Mouse (Mus musculus) erythroblast, adult 5-6 weeks (primary cell): Measurements from ENCODE around the gene Vmn1r197. TPM values are rescaled to one million over a fixed set of nuclear protein-coding genes. Genes with fewer than 3 reads are reported as not detected.
"Not testable (repeated sequence)": the region's sequence is repeated elsewhere in the genome, so short reads cannot be mapped to it uniquely, and the experiment has no call there.

ENCODE experiments used
- ATAC-seq: replicated peaks from 2 replicates; pipeline ENCODE4 v1.8.0; 2016; ENCODE audit warnings: moderate number of reproducible peaks, mild to moderate bottlenecking, moderate TSS enrichment, inconsistent platforms; ENCODE audit not compliant: poor library complexity, low FRiP score, severe bottlenecking
- total RNA-seq, 2 experiments: library from RNA; stranded (forward) in 1 of 2; stranded (reverse) in 1 of 2; fragments of 150-400 nt in 1 of 2; fragments of 200-764, 138-1000 nt in 1 of 2; gene quantifications; 2 replicates each; pipeline versions ENCODE4 v1.2.3 to v1.2.4; 2015 to 2017; ENCODE audit warnings: low replicate concordance in 2 of 2

The Vmn1r197 gene
- not detected in 2 replicates for total RNA-seq (2015; ENCODE audit: low replicate concordance)
- not detected in 2 replicates for total RNA-seq (2017; ENCODE audit: low replicate concordance)

- no peak for ATAC-seq
These were observed at the start of gene Vmn1r197 for GRCm38 (mm10) chr13:22324289-22324688. TSS of gene Vmn1r197 (plus strand) at chr13:22324589.

GRCm38 (mm10) chr13:22284578-22284977 is 39.8 kb upstream of the Vmn1r197 start:
- ATAC-seq: no peak

GRCm38 (mm10) chr13:22289620-22290019 is 34.8 kb upstream of the Vmn1r197 start, which contains the start of gene Vmn1r196:
TSS of gene Vmn1r196 (plus strand) at chr13:22289920.
- ATAC-seq: no peak

- not testable (repeated sequence) for ATAC-seq
These were observed 16.3 kb upstream of the Vmn1r197 start for GRCm38 (mm10) chr13:22308075-22308474.

GRCm38 (mm10) chr13:22315361-22315760 is 9.0 kb upstream of the Vmn1r197 start:
- no peak for ATAC-seq

GRCm38 (mm10) chr13:22317366-22317765 is 7.0 kb upstream of the Vmn1r197 start:
- ATAC-seq: no peak

GRCm38 (mm10) chr13:22320091-22320490 is 4.3 kb upstream of the Vmn1r197 start:
- ATAC-seq: no peak

- no peak for ATAC-seq
These were observed 8.9 kb downstream of the Vmn1r197 start for GRCm38 (mm10) chr13:22333269-22333668.

GRCm38 (mm10) chr13:22335565-22335964 is 11.2 kb downstream of the Vmn1r197 start:
- ATAC-seq: no peak

- no peak for ATAC-seq
These were observed 25.7 kb downstream of the Vmn1r197 start, which contains the start of gene Vmn1r198 for GRCm38 (mm10) chr13:22350064-22350463. TSS of gene Vmn1r198 (plus strand) at chr13:22350364.

GRCm38 (mm10) chr13:22350813-22351212 is 26.4 kb downstream of the Vmn1r197 start:
- ATAC-seq: no peak

- ATAC-seq: no peak
These were observed 55.1 kb downstream of the Vmn1r197 start, which contains the start of gene Vmn1r199 for GRCm38 (mm10) chr13:22379518-22379917. TSS of gene Vmn1r199 (plus strand) at chr13:22379818.

- ATAC-seq: not testable (repeated sequence)
These were observed 56.7 kb downstream of the Vmn1r197 start for GRCm38 (mm10) chr13:22381128-22381527.

Other genes with a start within 250 kb of the Vmn1r197 start
- gene Vmn1r188, start 240.1 kb upstream of the Vmn1r197 start, total RNA-seq (2015; ENCODE audit: low replicate concordance): not detected in 2 replicates
- gene Vmn1r188, start 240.1 kb upstream of the Vmn1r197 start, total RNA-seq (2017; ENCODE audit: low replicate concordance): not detected in 2 replicates
- not detected in 2 replicates for gene Vmn1r189, start 218.8 kb upstream of the Vmn1r197 start, total RNA-seq (2015; ENCODE audit: low replicate concordance)
- gene Vmn1r189, start 218.8 kb upstream of the Vmn1r197 start, total RNA-seq (2017; ENCODE audit: low replicate concordance): 0.43 TPM in 1 of 2 replicates, not detected in the other
- gene Vmn1r191, start 140.6 kb upstream of the Vmn1r197 start, total RNA-seq (2015; ENCODE audit: low replicate concordance): not detected in 2 replicates
- gene Vmn1r191, start 140.6 kb upstream of the Vmn1r197 start, total RNA-seq (2017; ENCODE audit: low replicate concordance): not detected in 2 replicates
- gene Vmn1r192, start 133.4 kb upstream of the Vmn1r197 start, total RNA-seq (2015; ENCODE audit: low replicate concordance): not detected in 2 replicates
- not detected in 2 replicates for gene Vmn1r192, start 133.4 kb upstream of the Vmn1r197 start, total RNA-seq (2017; ENCODE audit: low replicate concordance)
- gene Vmn1r193, start 101.4 kb upstream of the Vmn1r197 start, total RNA-seq (2015; ENCODE audit: low replicate concordance): not detected in 2 replicates
- gene Vmn1r193, start 101.4 kb upstream of the Vmn1r197 start, total RNA-seq (2017; ENCODE audit: low replicate concordance): not detected in 2 replicates
- gene Vmn1r194, start 80.4 kb upstream of the Vmn1r197 start, total RNA-seq (2015; ENCODE audit: low replicate concordance): not detected in 2 replicates
- gene Vmn1r194, start 80.4 kb upstream of the Vmn1r197 start, total RNA-seq (2017; ENCODE audit: low replicate concordance): not detected in 2 replicates
- not detected in 2 replicates for gene Vmn1r195, start 54.1 kb upstream of the Vmn1r197 start, total RNA-seq (2015; ENCODE audit: low replicate concordance)
- gene Vmn1r195, start 54.1 kb upstream of the Vmn1r197 start, total RNA-seq (2017; ENCODE audit: low replicate concordance): not detected in 2 replicates
- not detected in 2 replicates for gene Vmn1r196, start 34.7 kb upstream of the Vmn1r197 start, total RNA-seq (2015; ENCODE audit: low replicate concordance)
- not detected in 2 replicates for gene Vmn1r196, start 34.7 kb upstream of the Vmn1r197 start, total RNA-seq (2017; ENCODE audit: low replicate concordance)
- gene Vmn1r198, start 25.8 kb downstream of the Vmn1r197 start, total RNA-seq (2015; ENCODE audit: low replicate concordance): not detected in 2 replicates
- not detected in 2 replicates for gene Vmn1r198, start 25.8 kb downstream of the Vmn1r197 start, total RNA-seq (2017; ENCODE audit: low replicate concordance)
- not detected in 2 replicates for gene Vmn1r199, start 55.2 kb downstream of the Vmn1r197 start, total RNA-seq (2015; ENCODE audit: low replicate concordance)
- not detected in 2 replicates for gene Vmn1r199, start 55.2 kb downstream of the Vmn1r197 start, total RNA-seq (2017; ENCODE audit: low replicate concordance)
- not detected in 2 replicates for gene Vmn1r200, start 65.8 kb downstream of the Vmn1r197 start, total RNA-seq (2015; ENCODE audit: low replicate concordance)
- gene Vmn1r200, start 65.8 kb downstream of the Vmn1r197 start, total RNA-seq (2017; ENCODE audit: low replicate concordance): not detected in 2 replicates
- gene Vmn1r201, start 147.3 kb downstream of the Vmn1r197 start, total RNA-seq (2015; ENCODE audit: low replicate concordance): not detected in 2 replicates
- gene Vmn1r201, start 147.3 kb downstream of the Vmn1r197 start, total RNA-seq (2017; ENCODE audit: low replicate concordance): not detected in 2 replicates
- not detected in 2 replicates for gene Vmn1r202, start 180.8 kb downstream of the Vmn1r197 start, total RNA-seq (2015; ENCODE audit: low replicate concordance)
- not detected in 2 replicates for gene Vmn1r202, start 180.8 kb downstream of the Vmn1r197 start, total RNA-seq (2017; ENCODE audit: low replicate concordance)
- gene Vmn1r203, start 193.5 kb downstream of the Vmn1r197 start, total RNA-seq (2015; ENCODE audit: low replicate concordance): not detected in 2 replicates
- gene Vmn1r203, start 193.5 kb downstream of the Vmn1r197 start, total RNA-seq (2017; ENCODE audit: low replicate concordance): 0.14 TPM in 1 of 2 replicates, not detected in the other
- not detected in 2 replicates for gene Vmn1r204, start 228.6 kb downstream of the Vmn1r197 start, total RNA-seq (2015; ENCODE audit: low replicate concordance)
- not detected in 2 replicates for gene Vmn1r204, start 228.6 kb downstream of the Vmn1r197 start, total RNA-seq (2017; ENCODE audit: low replicate concordance)